Mouse (Mus musculus): ENCODE measurements around the gene Ifne.

DNA sequence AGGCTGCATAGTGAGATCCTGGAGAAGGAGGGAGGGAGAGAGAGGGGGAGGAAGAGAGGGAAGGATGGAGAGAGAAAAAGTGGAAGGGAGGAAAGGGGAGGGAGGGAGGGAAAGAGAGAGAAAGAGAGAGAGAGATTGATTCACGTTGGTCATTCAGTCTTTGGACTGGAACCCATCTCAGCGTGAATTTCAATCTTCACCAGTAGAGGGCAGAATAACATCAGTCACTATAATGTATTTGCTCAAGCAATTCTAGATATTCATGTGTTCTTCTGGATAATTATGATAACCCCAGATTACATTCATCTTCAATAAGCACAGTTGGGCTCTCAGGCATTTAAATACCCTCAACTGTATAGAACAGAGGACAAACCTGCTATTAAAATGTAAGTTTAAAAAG is 7.3 kb downstream of the Ifne start:
- TF ChIP-seq GATA1 (IDR thresholded peaks at IDR 0.05; ENCODE audit: low read depth, low read length) = no peak
- TF ChIP-seq MAX (IDR thresholded peaks at IDR 0.05; ENCODE audit: low read length) = no peak
- no peak for TF ChIP-seq MEF2A (IDR thresholded peaks at IDR 0.05; ENCODE audit: extremely low read depth, insufficient replicate concordance, low read depth, low read length, poor library complexity, severe bottlenecking)
- no peak for TF ChIP-seq NELFE (IDR thresholded peaks at IDR 0.05; ENCODE audit: low read depth, low read length)
- TF ChIP-seq KAT2A (conservative IDR thresholded peaks at IDR 0.05; ENCODE audit: low read depth, low read length) = no peak
- no peak for TF ChIP-seq POLR2A (IDR thresholded peaks at IDR 0.05; ENCODE audit: control insufficient read depth in 1 of 2, insufficient read depth in 1 of 2, low read depth in 1 of 2, low read length in 2 of 2, poor library complexity in 1 of 2)
